Mouse (Mus musculus) midbrain, postnatal 0 days (tissue): Measurements from ENCODE around the gene Proca1. TPM values are rescaled to one million over a fixed set of nuclear protein-coding genes. Genes with fewer than 3 reads are reported as not detected.
A peak's percentile ranks its signal among the peaks of the same experiment; 100 is the strongest.

Experiments
- ATAC-seq: fragments of 200-750 bp; cut with Nextera tagmentation; 2 replicates; pipeline ENCODE4 v1.8.0; 2017; ENCODE audit warnings: moderate number of reproducible peaks, mild to moderate bottlenecking, moderate TSS enrichment, moderate library complexity; ENCODE audit not compliant: low FRiP score
- DNase-seq: peaks from one replicate; pipeline ENCODE4 v3.0.0-alpha.2; 2015; ENCODE audit warnings: low spot score
- H3K27ac ChIP-seq: fragments of 300-500 bp; sonication (generic); 2 replicates; pipeline ENCODE4 v1.5.1; 2014; ENCODE audit warnings: low read depth, mild to moderate bottlenecking, low read length, mixed read lengths
- H3K27me3 ChIP-seq: fragments of 300-500 bp; sonication (generic); 2 replicates; pipeline ENCODE4 v1.6.1; 2014; ENCODE audit warnings: low read length, control low read depth, mixed read lengths; ENCODE audit not compliant: insufficient read depth
- H3K36me3 ChIP-seq: fragments of 300-500 bp; sonication (generic); 2 replicates; pipeline ENCODE4 v1.6.1; 2014; ENCODE audit warnings: low read length, control low read depth, mixed read lengths; ENCODE audit not compliant: insufficient read depth
- H3K4me1 ChIP-seq: fragments of 300-500 bp; sonication (generic); 2 replicates; pipeline ENCODE4 v1.6.1; 2014; ENCODE audit warnings: mild to moderate bottlenecking, control low read depth, antibody characterized with exemption, low read length, mixed read lengths; ENCODE audit not compliant: insufficient read depth
- H3K4me2 ChIP-seq: fragments of 300-500 bp; sonication (generic); 2 replicates; pipeline ENCODE4 v1.6.1; 2014; ENCODE audit warnings: low read depth, mild to moderate bottlenecking, low read length, mixed read lengths; ENCODE audit not compliant: poor library complexity, severe bottlenecking
- H3K4me3 ChIP-seq: fragments of 300-500 bp; sonication (generic); 2 replicates; pipeline ENCODE4 v1.5.1; 2014; ENCODE audit warnings: low read depth, mild to moderate bottlenecking, low read length, moderate library complexity
- H3K9ac ChIP-seq: fragments of 300-500 bp; sonication (generic); replicated peaks from 2 replicates; pipeline ENCODE4 v1.6.1; 2014; ENCODE audit warnings: mild to moderate bottlenecking, low read length, moderate library complexity, mixed read lengths; ENCODE audit not compliant: poor library complexity, severe bottlenecking
- H3K9me3 ChIP-seq: fragments of 300-500 bp; sonication (generic); 2 replicates; pipeline ENCODE4 v1.6.1; 2016; ENCODE audit warnings: low read length, control low read depth
- CTCF ChIP-seq: IDR thresholded peaks from 2 replicates; pipeline ENCODE4 v1.5.1; 2016; ENCODE audit warnings: antibody characterized with exemption, mild to moderate bottlenecking
- WGBS: fragments of 180-500 bp; shearing (Covaris S2); extraction: QIAGEN DNeasy Blood & Tissue Kit; methylation state at CpG from one replicate; pipeline ENCODE4 v1.1.7; 2014; 5-methylcytosine and 5-hydroxymethylcytosine counted together
- polyA plus RNA-seq: library from polyadenylated mRNA; unstranded; fragments of >200 nt; fragmentation: Nextera tagmentation; extraction: Ambion mirVana; gene quantifications from 2 replicates; pipeline ENCODE4 v1.2.1, GENCODE M21; 2015
- total RNA-seq: library from RNA; depleted of rRNA; stranded (reverse); fragments of >200 nt; gene quantifications from 2 replicates; pipeline ENCODE4 v1.2.3, GENCODE M21; 2014

Proca1 gene
- total and polyA plus RNA-seq, 2 experiments from 2014 or later: 1.0 to 3.3 TPM

DNA sequence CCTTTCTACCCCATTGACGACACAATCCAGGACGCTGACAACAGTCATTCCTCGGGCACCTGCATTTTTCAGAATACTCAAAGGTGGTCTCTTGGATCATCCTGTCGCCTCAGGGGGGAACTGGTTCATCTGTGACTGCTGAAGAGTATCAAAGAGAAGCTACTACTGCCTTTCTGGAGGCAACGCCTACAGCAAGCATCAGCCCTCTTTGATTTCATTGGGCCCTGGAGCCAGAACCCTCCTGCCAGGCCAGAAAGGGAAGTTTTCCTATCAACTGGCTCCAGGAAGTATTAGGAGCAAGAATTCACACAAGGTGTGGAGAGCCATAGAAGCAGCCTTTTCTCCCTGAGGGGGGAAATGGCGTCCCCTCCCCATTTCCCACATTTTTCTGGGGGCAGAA is 26.6 kb upstream of the Proca1 start:
- Histone ChIP-seq H3K27ac (no peak overlapping the region), H3K36me3 (peaks cover 6% of the 10 kb centered on the region; the same call in 1 of the 2 replicates), H3K4me1 (peaks cover 16% of the 10 kb centered on the region), H3K4me2 (no peak overlapping the region), H3K9ac (no peak overlapping the region), H3K4me3 (no peak overlapping the region), H3K27me3 (no peaks in the 10 kb centered on the region), H3K9me3 (no peaks in the 10 kb centered on the region)
- no peak for TF ChIP-seq CTCF
- DNase-seq (no peak), ATAC-seq (no peak)
- 71% methylated on average over 6 of the region's 6 CpGs for WGBS

DNA sequence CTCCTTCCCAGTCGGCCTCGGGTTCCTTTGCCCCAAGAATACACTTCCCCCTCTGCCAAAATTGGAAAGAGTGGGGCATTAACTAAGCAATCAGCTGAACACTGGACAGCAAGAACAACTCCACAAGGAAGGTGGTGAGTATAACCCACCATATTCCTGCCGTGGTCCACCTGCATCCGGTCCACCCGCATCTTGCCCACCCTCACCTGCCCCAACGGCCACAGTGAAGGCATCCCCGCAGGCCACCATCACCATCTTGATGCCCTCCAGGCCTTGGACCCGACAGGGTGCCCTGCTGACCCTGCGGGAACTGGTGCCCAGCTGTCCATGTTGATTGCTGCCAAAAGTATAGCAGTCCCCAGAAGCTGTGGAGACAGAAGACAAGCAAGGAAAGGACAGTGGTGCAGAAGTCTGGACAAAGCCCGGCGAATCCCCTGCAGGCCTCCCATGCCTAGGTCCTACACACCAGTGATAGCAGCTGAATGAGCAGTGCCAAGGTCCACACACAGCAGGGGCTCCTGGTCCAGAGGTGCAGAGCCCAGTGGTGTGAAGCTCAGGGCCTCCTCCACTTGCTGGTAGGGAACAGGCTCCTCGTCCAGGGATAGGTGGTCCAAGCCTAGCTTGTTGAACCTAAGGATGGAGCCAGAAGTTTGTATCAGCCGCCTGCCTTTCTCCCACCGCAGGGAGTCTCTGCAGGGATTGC is 25.8 kb upstream of the Proca1 start:
- no peaks in the 10 kb centered on the region for H3K27me3 ChIP-seq
- TF ChIP-seq CTCF: no peak
- H3K4me3 ChIP-seq: no peak overlapping the region
- no peak for DNase-seq
- H3K4me2 ChIP-seq: no peak overlapping the region
- H3K36me3 ChIP-seq: no peaks in the 10 kb centered on the region
- 88% methylated on average over 14 of the region's 14 CpGs for WGBS
- H3K9me3 ChIP-seq: no peaks in the 10 kb centered on the region
- no peak for ATAC-seq
- no peak overlapping the region for H3K9ac ChIP-seq
- H3K27ac ChIP-seq: no peak overlapping the region
- H3K4me1 ChIP-seq: peaks cover 16% of the 10 kb centered on the region

DNA sequence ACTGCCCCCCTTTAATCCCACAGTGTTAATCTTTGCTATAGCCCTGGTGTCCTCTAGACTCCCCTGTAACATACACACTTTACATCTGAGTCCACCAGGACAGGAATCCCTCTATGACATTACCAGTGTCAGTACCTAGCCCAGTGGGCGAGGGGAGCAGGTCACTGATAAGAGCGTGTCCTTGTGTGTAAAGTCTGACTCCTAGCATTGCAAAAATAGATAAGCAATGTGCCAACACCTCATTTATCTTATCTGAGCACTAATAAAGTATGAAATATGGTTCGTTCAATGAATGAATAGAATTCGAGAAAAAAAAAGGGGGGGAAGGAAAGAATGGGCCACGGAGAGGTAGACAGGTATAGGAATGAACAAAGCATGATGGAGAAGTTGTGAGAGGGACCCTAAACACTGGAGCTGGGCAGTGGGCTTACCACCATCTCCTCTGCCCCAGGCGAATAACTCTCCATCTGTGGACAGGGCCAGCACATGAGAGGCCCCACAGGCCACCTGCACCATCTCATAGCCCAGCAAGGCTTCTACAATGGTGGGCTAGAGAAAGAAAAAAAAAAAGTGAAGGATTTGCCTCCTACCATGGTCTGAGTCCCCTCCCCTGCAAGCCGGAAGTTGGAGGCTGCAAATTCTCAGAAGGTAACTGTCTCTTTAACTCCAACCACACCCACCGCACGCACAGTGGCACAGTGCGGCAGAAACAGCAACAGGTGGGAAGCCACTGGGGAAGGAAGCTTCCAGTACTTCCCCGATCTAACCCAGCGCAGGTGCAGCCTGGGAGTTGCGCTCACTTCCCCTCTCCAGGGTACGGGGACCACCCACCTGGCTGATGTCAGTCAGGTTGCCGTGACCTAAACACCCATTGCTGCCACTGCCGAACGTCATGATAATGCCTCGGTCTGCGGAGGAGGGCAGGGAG is 24.4 kb upstream of the Proca1 start:
- no peaks in the 10 kb centered on the region for H3K36me3 ChIP-seq
- WGBS: 62% methylated on average over 19 of the region's 19 CpGs
- no peak for TF ChIP-seq CTCF
- no peaks in the 10 kb centered on the region for H3K27me3 ChIP-seq
- DNase-seq (no peak), ATAC-seq (no peak)
- no peak overlapping the region for H3K4me3 ChIP-seq
- no peak overlapping the region for H3K9ac ChIP-seq
- H3K27ac ChIP-seq: no peak overlapping the region
- no peaks in the 10 kb centered on the region for H3K9me3 ChIP-seq
- H3K4me1 ChIP-seq: peaks cover 7% of the 10 kb centered on the region; the same call in 1 of the 2 replicates
- no peak overlapping the region for H3K4me2 ChIP-seq

DNA sequence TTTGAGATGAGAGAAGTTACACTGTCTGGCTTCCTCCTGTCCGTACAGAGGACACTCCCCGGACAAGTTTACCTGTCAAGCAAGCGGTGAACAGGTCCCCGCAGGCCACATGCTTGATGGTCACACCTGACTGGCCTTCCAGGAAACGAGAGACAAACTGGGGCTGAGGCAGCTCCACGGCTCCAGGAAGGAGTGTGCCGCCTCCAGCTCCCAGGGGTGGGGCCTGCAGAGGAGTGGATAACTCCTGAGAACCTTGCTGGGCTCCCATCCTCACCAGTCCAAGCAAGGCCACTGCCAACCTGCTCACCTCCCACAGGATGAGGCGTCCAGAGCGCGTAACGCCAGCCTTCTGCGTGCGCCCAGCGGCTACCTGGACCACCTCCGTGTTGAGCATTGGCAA is 22.9 kb upstream of the Proca1 start:
- no peaks in the 10 kb centered on the region for H3K27me3 ChIP-seq
- H3K36me3 ChIP-seq: no peaks in the 10 kb centered on the region
- ATAC-seq: no peak
- H3K9me3 ChIP-seq: no peaks in the 10 kb centered on the region
- WGBS: 93% methylated on average over 15 of the region's 15 CpGs
- H3K4me1 ChIP-seq: peaks cover 7% of the 10 kb centered on the region; the same call in 1 of the 2 replicates
- H3K4me2 ChIP-seq: no peak overlapping the region
- TF ChIP-seq CTCF: no peak
- no peak for DNase-seq
- no peak overlapping the region for H3K27ac ChIP-seq
- no peak overlapping the region for H3K4me3 ChIP-seq
- no peak overlapping the region for H3K9ac ChIP-seq

DNA sequence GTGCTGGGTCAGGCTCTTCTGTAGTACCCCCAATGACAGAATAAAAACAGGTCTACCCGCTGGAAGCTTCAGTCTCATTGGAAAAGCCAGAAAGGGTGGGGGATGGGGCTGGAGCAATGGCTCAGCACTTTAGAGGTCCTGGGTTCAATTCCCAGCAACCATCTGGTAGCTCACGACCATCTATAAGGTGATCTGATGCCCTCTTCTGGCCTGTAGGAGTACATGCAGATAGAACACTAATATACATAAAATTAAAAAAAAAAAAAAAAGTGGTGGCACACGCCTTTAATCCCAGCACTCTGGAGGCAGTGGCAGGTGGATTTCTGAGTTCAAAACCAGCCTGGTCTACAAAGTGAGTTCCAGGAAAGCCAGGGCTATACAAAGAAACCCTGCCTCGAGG is 21.9 kb upstream of the Proca1 start:
- no peaks in the 10 kb centered on the region for H3K36me3 ChIP-seq
- peak; percentile 19; the same call in 1 of the 2 replicates for TF ChIP-seq CTCF
- no peaks in the 10 kb centered on the region for H3K4me1 ChIP-seq
- WGBS: 60% methylated on average over 4 of the region's 4 CpGs
- no peaks in the 10 kb centered on the region for H3K27me3 ChIP-seq
- no peaks in the 10 kb centered on the region for H3K9me3 ChIP-seq
- H3K4me3 ChIP-seq: no peak overlapping the region
- no peak for ATAC-seq
- no peak for DNase-seq
- H3K9ac ChIP-seq: no peak overlapping the region
- no peak overlapping the region for H3K4me2 ChIP-seq
- H3K27ac ChIP-seq: no peak overlapping the region
